Mouse (Mus musculus) kidney, embryonic 15.5 days (tissue): ENCODE results near the gene Ralgapa2. TPM values are rescaled to one million over a fixed set of nuclear protein-coding genes. Genes with fewer than 3 reads are reported as not detected.

Experiments used
- ATAC-seq: fragments of 200-750 bp; cut with Nextera tagmentation; replicated peaks from 2 replicates; pipeline ENCODE4 v1.8.0; 2017; ENCODE audit warnings: moderate TSS enrichment; ENCODE audit not compliant: low FRiP score
- H3K27ac ChIP-seq: fragments of 300-500 bp; sonication (generic); 2 replicates; pipeline ENCODE4 v1.5.1; 2015; ENCODE audit warnings: mild to moderate bottlenecking, inconsistent platforms
- H3K27me3 ChIP-seq: fragments of 300-500 bp; sonication (generic); 2 replicates; pipeline ENCODE4 v1.6.1; 2015; ENCODE audit warnings: inconsistent platforms
- H3K36me3 ChIP-seq: fragments of 300-500 bp; sonication (generic); 2 replicates; pipeline ENCODE4 v1.6.1; 2015; ENCODE audit warnings: inconsistent platforms
- H3K4me1 ChIP-seq: fragments of 300-500 bp; sonication (generic); 2 replicates; pipeline ENCODE4 v1.6.1; 2015; ENCODE audit warnings: inconsistent platforms
- H3K4me2 ChIP-seq: fragments of 300-500 bp; sonication (generic); 2 replicates; pipeline ENCODE4 v1.6.1; 2015; ENCODE audit warnings: moderate library complexity, mild to moderate bottlenecking, inconsistent platforms
- H3K4me3 ChIP-seq: fragments of 300-500 bp; sonication (generic); replicated peaks from 2 replicates; pipeline ENCODE4 v1.5.1; 2015; ENCODE audit warnings: mild to moderate bottlenecking, inconsistent platforms
- H3K9ac ChIP-seq: fragments of 300-500 bp; sonication (generic); 2 replicates; pipeline ENCODE4 v1.6.1; 2015; ENCODE audit warnings: mild to moderate bottlenecking, inconsistent platforms
- H3K9me3 ChIP-seq: fragments of 300-500 bp; sonication (generic); replicated peaks from 2 replicates; pipeline ENCODE4 v1.6.1; 2016; ENCODE audit warnings: inconsistent platforms
- WGBS: fragments of 180-500 bp; shearing (Covaris S2); methylation state at CpG from one replicate; pipeline ENCODE4 v1.1.7; 2015; ENCODE audit warnings: mixed read lengths; 5-methylcytosine and 5-hydroxymethylcytosine counted together
- polyA plus RNA-seq: library from polyadenylated mRNA; unstranded; fragments of >200 nt; fragmentation: Nextera tagmentation; extraction: Ambion mirVana; gene quantifications from 2 replicates; pipeline ENCODE4 v1.2.1, GENCODE M21; 2015

Ralgapa2 gene
- polyA plus RNA-seq, 1 experiment from 2014 or later, result 6.7 TPM

- no peaks in the 10 kb centered on the region for H3K27me3 ChIP-seq
- WGBS, result 87% methylated on average over 3 of the region's 3 CpGs
- no peak overlapping the region for H3K4me2 ChIP-seq
- no peaks in the 10 kb centered on the region for H3K36me3 ChIP-seq
- no peaks in the 10 kb centered on the region for H3K9me3 ChIP-seq
- no peak overlapping the region for H3K4me3 ChIP-seq
- H3K4me1 ChIP-seq, result peaks cover 13% of the 10 kb centered on the region
- H3K27ac ChIP-seq, result no peak overlapping the region
- H3K9ac ChIP-seq, result no peak overlapping the region
- ATAC-seq, result no peak
Measured at GRCm38 (mm10) chr2:146310760-146311159, 201.4 kb downstream of the Ralgapa2 start.

DNA sequence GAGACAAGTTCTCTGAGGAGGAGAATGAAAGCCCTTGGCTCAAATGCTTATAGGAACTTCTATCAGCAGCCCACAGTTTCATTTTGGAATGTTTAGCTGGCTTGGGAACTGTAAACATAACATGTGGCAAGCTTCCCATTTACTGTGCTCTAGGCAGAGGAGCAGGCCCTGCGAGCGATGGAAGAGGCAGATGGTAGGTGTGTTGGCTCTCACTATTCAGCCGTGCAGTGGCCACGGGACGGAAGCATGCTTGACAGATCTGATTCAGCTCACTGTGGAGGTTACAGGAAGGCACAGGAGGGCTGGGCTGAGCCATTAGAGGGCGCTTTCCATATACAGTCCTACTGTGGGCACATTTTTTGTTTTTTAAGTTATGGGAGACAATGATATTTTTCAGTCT is 201.9 kb downstream of the Ralgapa2 start:
- no peak overlapping the region for H3K4me3 ChIP-seq
- no peaks in the 10 kb centered on the region for H3K36me3 ChIP-seq
- H3K4me2 ChIP-seq, result no peak overlapping the region
- H3K4me1 ChIP-seq, result peaks cover 13% of the 10 kb centered on the region
- no peak overlapping the region for H3K9ac ChIP-seq
- no peak for ATAC-seq
- no peak overlapping the region for H3K27ac ChIP-seq
- no peaks in the 10 kb centered on the region for H3K9me3 ChIP-seq
- WGBS, result 61% methylated on average over 6 of the region's 6 CpGs
- no peaks in the 10 kb centered on the region for H3K27me3 ChIP-seq

DNA sequence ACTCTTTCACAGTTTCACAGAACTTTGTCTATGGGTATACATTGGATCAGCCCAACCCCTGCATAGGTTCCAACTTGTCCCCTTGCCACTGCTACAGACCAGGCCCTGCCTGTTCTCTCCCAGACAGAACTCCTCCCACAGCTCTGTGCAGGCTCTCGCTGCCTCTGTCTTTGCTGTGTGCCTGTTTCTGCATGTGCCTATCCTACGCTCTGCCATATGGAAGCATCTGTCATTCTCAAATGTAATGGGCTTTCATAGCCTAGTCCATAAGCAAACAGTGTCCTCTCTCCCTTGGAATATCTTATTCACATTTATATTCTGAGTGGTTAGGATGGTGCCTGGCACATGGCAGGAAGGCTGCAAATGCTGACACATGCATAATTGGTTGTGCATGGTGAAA is 202.7 kb downstream of the Ralgapa2 start:
- H3K27ac ChIP-seq, result no peak overlapping the region
- H3K4me3 ChIP-seq, result no peak overlapping the region
- 86% methylated on average over 2 of the region's 2 CpGs for WGBS
- no peaks in the 10 kb centered on the region for H3K9me3 ChIP-seq
- no peaks in the 10 kb centered on the region for H3K27me3 ChIP-seq
- no peak for ATAC-seq
- no peak overlapping the region for H3K9ac ChIP-seq
- no peak overlapping the region for H3K4me2 ChIP-seq
- no peaks in the 10 kb centered on the region for H3K36me3 ChIP-seq
- H3K4me1 ChIP-seq, result peaks cover 8% of the 10 kb centered on the region

GRCm38 (mm10) chr2:146307060-146307459 is 205.1 kb downstream of the Ralgapa2 start:
- no peak overlapping the region for H3K27ac ChIP-seq
- H3K9me3 ChIP-seq, result no peaks in the 10 kb centered on the region
- 34% methylated on average over 3 of the region's 3 CpGs for WGBS
- no peak overlapping the region for H3K4me3 ChIP-seq
- no peak overlapping the region for H3K4me2 ChIP-seq
- peaks cover 6% of the 10 kb centered on the region; the same call in 1 of the 2 replicates for H3K4me1 ChIP-seq
- no peak overlapping the region for H3K9ac ChIP-seq
- no peaks in the 10 kb centered on the region for H3K36me3 ChIP-seq
- 0 out of 2 replicates have a peak, but pooled peaks have one; percentile 29 for ATAC-seq
- H3K27me3 ChIP-seq, result no peaks in the 10 kb centered on the region

DNA sequence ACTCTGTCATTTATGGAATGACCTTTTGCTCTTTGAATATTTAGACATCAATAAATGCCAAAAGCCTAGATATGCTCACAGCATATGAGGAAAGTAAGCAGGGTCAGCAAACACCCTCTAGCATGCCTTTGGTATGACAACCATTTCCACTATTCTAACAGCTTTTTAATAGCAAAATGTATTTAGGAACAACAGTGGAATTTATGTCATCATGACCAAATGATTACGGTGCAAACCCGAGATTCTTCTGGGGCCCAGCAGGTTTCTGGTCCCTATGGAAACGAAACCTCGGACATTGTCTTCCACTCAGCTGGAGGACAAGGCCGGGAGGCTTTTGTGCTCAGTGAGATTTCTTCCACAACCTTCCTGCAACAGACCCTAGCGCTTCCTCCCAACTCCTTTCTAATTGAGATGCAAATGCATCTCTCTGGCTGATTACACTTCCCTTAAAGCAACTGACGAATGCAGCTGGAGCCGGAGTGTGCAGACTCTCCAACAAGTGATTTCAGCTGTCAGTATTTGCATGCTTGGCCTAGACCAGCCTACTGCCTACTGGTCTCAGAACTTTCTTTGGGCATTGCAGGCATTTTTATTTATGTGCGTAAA is 209.9 kb downstream of the Ralgapa2 start:
- WGBS, result 46% methylated on average over 9 of the region's 9 CpGs
- Histone ChIP-seq H3K27ac (no peak overlapping the region), H3K27me3 (no peaks in the 10 kb centered on the region), H3K4me2 (no peak overlapping the region), H3K4me3 (no peak overlapping the region), H3K4me1 (peaks cover 3% of the 10 kb centered on the region; the same call in 1 of the 2 replicates), H3K36me3 (no peaks in the 10 kb centered on the region), H3K9ac (no peak overlapping the region), H3K9me3 (no peaks in the 10 kb centered on the region)
- ATAC-seq, result no peak

GRCm38 (mm10) chr2:146300500-146301020 is 211.6 kb downstream of the Ralgapa2 start:
- no peaks in the 10 kb centered on the region for H3K9me3 ChIP-seq
- H3K4me1 ChIP-seq, result no peaks in the 10 kb centered on the region
- ATAC-seq, result no peak
- H3K4me2 ChIP-seq, result no peak overlapping the region
- no peaks in the 10 kb centered on the region for H3K36me3 ChIP-seq
- WGBS, result 74% methylated on average over 1 of the region's 1 CpGs
- H3K4me3 ChIP-seq, result no peak overlapping the region
- H3K27me3 ChIP-seq, result no peaks in the 10 kb centered on the region
- no peak overlapping the region for H3K27ac ChIP-seq
- no peak overlapping the region for H3K9ac ChIP-seq

GRCm38 (mm10) chr2:146299841-146300460 is 212.2 kb downstream of the Ralgapa2 start:
- Histone ChIP-seq H3K4me2 (no peak overlapping the region), H3K9ac (no peak overlapping the region), H3K4me1 (no peaks in the 10 kb centered on the region), H3K36me3 (no peaks in the 10 kb centered on the region), H3K9me3 (no peaks in the 10 kb centered on the region), H3K27ac (no peak overlapping the region), H3K27me3 (no peaks in the 10 kb centered on the region), H3K4me3 (no peak overlapping the region)
- no peak for ATAC-seq
- 59% methylated on average over 3 of the region's 3 CpGs for WGBS

DNA sequence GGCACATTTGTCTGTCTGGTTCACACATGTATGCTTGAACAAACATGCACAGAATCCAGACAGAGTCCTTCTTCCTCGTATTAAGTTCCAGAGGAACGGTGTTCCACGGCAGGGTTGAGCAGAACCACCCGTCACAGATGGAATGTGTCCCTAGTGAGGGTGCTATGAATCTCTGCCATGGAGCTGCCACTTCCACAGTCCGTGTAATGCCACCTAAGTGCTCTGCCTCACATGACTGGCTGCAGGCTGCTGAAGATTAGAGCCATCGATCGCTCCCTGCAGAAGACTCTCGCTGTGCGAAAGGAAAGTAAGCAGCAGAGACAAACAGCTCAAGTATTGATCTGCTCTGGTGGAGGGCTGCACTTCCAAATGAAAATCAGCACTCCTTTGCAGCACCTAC is 218.6 kb downstream of the Ralgapa2 start:
- Histone ChIP-seq H3K4me2 (no peak overlapping the region), H3K4me1 (no peaks in the 10 kb centered on the region), H3K27ac (no peak overlapping the region), H3K36me3 (no peaks in the 10 kb centered on the region), H3K27me3 (no peaks in the 10 kb centered on the region), H3K4me3 (no peak overlapping the region), H3K9me3 (no peaks in the 10 kb centered on the region), H3K9ac (no peak overlapping the region)
- no peak for ATAC-seq
- WGBS, result 62% methylated on average over 9 of the region's 9 CpGs

DNA sequence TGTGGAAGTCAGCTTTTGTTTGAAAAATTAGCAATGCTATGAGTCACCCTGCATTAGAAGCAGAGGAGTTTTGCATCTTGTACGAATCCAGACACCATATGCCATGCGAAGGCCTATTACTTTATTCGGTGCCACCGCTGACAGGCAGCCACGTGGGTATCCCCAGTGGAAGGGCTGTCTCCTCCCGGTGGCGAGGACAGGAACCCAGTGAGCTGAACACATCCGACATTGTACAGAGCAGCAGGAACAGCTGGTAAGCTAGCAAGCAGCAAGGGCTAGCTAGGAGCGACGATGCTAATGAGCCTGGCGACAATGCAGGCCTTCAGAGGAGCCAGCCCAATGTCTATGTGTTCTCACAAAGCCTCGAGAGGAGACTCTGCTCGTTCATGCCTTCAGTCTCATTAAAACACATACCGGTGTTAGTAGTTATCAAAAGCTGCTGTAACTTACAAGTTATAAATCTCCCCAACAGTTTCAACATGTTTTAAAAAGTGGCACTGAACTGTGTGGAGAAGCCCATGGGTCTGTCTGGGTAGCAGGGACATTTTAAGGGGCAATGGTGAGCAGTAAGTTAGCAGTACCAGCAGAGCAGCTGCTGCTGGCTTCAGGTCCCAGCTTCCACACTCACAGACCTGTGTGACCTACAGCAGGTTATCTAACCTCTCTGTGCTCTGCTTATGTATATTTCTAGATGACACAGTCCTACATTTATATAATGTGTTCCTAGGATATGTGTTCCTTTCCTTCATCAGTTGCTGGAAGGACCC is 221.1 kb downstream of the Ralgapa2 start:
- Histone ChIP-seq H3K27ac (no peak overlapping the region), H3K4me1 (no peaks in the 10 kb centered on the region), H3K27me3 (no peaks in the 10 kb centered on the region), H3K4me3 (no peak overlapping the region), H3K36me3 (no peaks in the 10 kb centered on the region), H3K9me3 (no peaks in the 10 kb centered on the region), H3K9ac (no peak overlapping the region), H3K4me2 (no peak overlapping the region)
- no peak for ATAC-seq
- 47% methylated on average over 14 of the region's 14 CpGs for WGBS

GRCm38 (mm10) chr2:146290366-146290765 is 221.8 kb downstream of the Ralgapa2 start:
- no peak overlapping the region for H3K4me2 ChIP-seq
- H3K27me3 ChIP-seq, result no peaks in the 10 kb centered on the region
- H3K36me3 ChIP-seq, result no peaks in the 10 kb centered on the region
- no peak overlapping the region for H3K4me3 ChIP-seq
- no peak overlapping the region for H3K9ac ChIP-seq
- no peaks in the 10 kb centered on the region for H3K9me3 ChIP-seq
- H3K4me1 ChIP-seq, result no peaks in the 10 kb centered on the region
- H3K27ac ChIP-seq, result no peak overlapping the region
- 91% methylated on average over 6 of the region's 6 CpGs for WGBS
- ATAC-seq, result no peak

GRCm38 (mm10) chr2:146289394-146289793 is 222.8 kb downstream of the Ralgapa2 start:
- Histone ChIP-seq H3K4me2 (no peak overlapping the region), H3K27me3 (no peaks in the 10 kb centered on the region), H3K4me1 (no peaks in the 10 kb centered on the region), H3K9me3 (no peaks in the 10 kb centered on the region), H3K9ac (no peak overlapping the region), H3K27ac (no peak overlapping the region), H3K36me3 (no peaks in the 10 kb centered on the region), H3K4me3 (no peak overlapping the region)
- WGBS, result 84% methylated on average over 4 of the region's 4 CpGs
- ATAC-seq, result no peak

DNA sequence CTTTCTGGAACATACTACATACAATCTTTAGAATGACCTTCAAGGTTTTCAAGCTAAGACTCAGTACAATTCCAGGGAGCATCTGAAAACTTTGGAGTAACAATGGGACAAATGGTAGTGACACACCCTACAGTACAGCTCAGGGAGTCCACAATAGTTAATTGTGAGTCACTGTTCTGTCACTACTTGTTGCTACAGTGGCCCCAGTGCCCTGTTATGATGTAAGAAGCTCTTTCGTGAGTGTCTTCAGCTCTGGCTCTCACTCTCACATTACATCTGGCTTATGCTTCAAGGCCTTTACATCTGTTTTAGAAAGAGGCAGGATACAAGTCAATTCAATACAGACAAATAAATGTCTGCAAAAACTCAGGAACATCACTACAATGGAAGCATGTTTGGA is 223.8 kb downstream of the Ralgapa2 start:
- H3K36me3 ChIP-seq, result no peaks in the 10 kb centered on the region
- no peaks in the 10 kb centered on the region for H3K27me3 ChIP-seq
- H3K4me1 ChIP-seq, result no peaks in the 10 kb centered on the region
- H3K4me2 ChIP-seq, result no peak overlapping the region
- no peaks in the 10 kb centered on the region for H3K9me3 ChIP-seq
- no peak overlapping the region for H3K27ac ChIP-seq
- no peak for ATAC-seq
- H3K4me3 ChIP-seq, result no peak overlapping the region
- 74% methylated on average over 1 of the region's 1 CpGs for WGBS
- no peak overlapping the region for H3K9ac ChIP-seq
